Mouse (Mus musculus): ENCODE data around the gene Skap2. TPM values are rescaled to one million over a fixed set of nuclear protein-coding genes. Genes with fewer than 3 reads are reported as not detected.

The Skap2 gene
- polyA plus RNA-seq (2011; ENCODE audit: insufficient read length, low read depth, missing spikeins), result 57.3 and 59.1 TPM in 2 replicates

- no peak for TF ChIP-seq CTCF (IDR thresholded peaks at IDR 0.05; ENCODE audit: borderline replicate concordance, insufficient read depth, low read length)
- TF ChIP-seq POLR2A (IDR thresholded peaks at IDR 0.05; ENCODE audit: low read depth, low read length), result peak; percentile 82
- Histone ChIP-seq H3K4me3 (ENCODE audit: insufficient read depth, low read length) (peak within 1 kb of the TSS; percentile 61), H3K4me1 (ENCODE audit: control insufficient read depth, insufficient read depth, low read length) (no peaks in the 10 kb centered on the region), H3K27ac (ENCODE audit: insufficient read depth, low read length) (peak within 1 kb of the TSS; percentile 67)
Observed at GRCm38 (mm10) chr6:52012409-52013244, at the start of gene Skap2. Skap2 (minus strand) TSS chr6:52012549.

- Histone ChIP-seq H3K27ac (ENCODE audit: insufficient read depth, low read length) (no peak overlapping the region), H3K4me3 (ENCODE audit: insufficient read depth, low read length) (no peak overlapping the region), H3K4me1 (ENCODE audit: control insufficient read depth, insufficient read depth, low read length) (no peaks in the 10 kb centered on the region)
- TF ChIP-seq CTCF (IDR thresholded peaks at IDR 0.05; ENCODE audit: borderline replicate concordance, insufficient read depth, low read length), result no peak
Observed at GRCm38 (mm10) chr6:52058899-52059448, 46.6 kb upstream of the Skap2 start.

GRCm38 (mm10) chr6:52058120-52058519 is 45.8 kb upstream of the Skap2 start:
- Histone ChIP-seq H3K4me1 (ENCODE audit: control insufficient read depth, insufficient read depth, low read length) (no peaks in the 10 kb centered on the region), H3K4me3 (ENCODE audit: insufficient read depth, low read length) (no peak overlapping the region), H3K27ac (ENCODE audit: insufficient read depth, low read length) (no peak overlapping the region)
- TF ChIP-seq POLR2A (IDR thresholded peaks at IDR 0.05; ENCODE audit: low read depth, low read length) (no peak), CTCF (IDR thresholded peaks at IDR 0.05; ENCODE audit: borderline replicate concordance, insufficient read depth, low read length) (no peak)

GRCm38 (mm10) chr6:52053567-52054561 is 41.5 kb upstream of the Skap2 start:
- TF ChIP-seq CTCF (IDR thresholded peaks at IDR 0.05; ENCODE audit: borderline replicate concordance, insufficient read depth, low read length) (no peak), POLR2A (IDR thresholded peaks at IDR 0.05; ENCODE audit: low read depth, low read length) (no peak)
- no peak overlapping the region for H3K27ac ChIP-seq (ENCODE audit: insufficient read depth, low read length)

GRCm38 (mm10) chr6:52050062-52050461 is 37.7 kb upstream of the Skap2 start:
- TF ChIP-seq CTCF (IDR thresholded peaks at IDR 0.05; ENCODE audit: borderline replicate concordance, insufficient read depth, low read length) (no peak), POLR2A (IDR thresholded peaks at IDR 0.05; ENCODE audit: low read depth, low read length) (no peak)
- Histone ChIP-seq H3K4me3 (ENCODE audit: insufficient read depth, low read length) (no peak overlapping the region), H3K4me1 (ENCODE audit: control insufficient read depth, insufficient read depth, low read length) (no peaks in the 10 kb centered on the region), H3K27ac (ENCODE audit: insufficient read depth, low read length) (no peak overlapping the region)

More at GRCm38 (mm10) chr6:52053567-52054561, 41.5 kb upstream of the Skap2 start:
- Histone ChIP-seq H3K4me3 (ENCODE audit: insufficient read depth, low read length) (no peak overlapping the region), H3K4me1 (ENCODE audit: control insufficient read depth, insufficient read depth, low read length) (no peaks in the 10 kb centered on the region)

GRCm38 (mm10) chr6:52045517-52045916 is 33.2 kb upstream of the Skap2 start:
- Histone ChIP-seq H3K4me1 (ENCODE audit: control insufficient read depth, insufficient read depth, low read length) (no peaks in the 10 kb centered on the region), H3K4me3 (ENCODE audit: insufficient read depth, low read length) (no peak overlapping the region), H3K27ac (ENCODE audit: insufficient read depth, low read length) (no peak overlapping the region)
- TF ChIP-seq CTCF (IDR thresholded peaks at IDR 0.05; ENCODE audit: borderline replicate concordance, insufficient read depth, low read length) (no peak), POLR2A (IDR thresholded peaks at IDR 0.05; ENCODE audit: low read depth, low read length) (no peak)

- H3K4me1 ChIP-seq (ENCODE audit: control insufficient read depth, insufficient read depth, low read length), result no peaks in the 10 kb centered on the region
- H3K27ac ChIP-seq (ENCODE audit: insufficient read depth, low read length), result no peak overlapping the region
- no peak overlapping the region for H3K4me3 ChIP-seq (ENCODE audit: insufficient read depth, low read length)
- TF ChIP-seq POLR2A (IDR thresholded peaks at IDR 0.05; ENCODE audit: low read depth, low read length), result no peak
- no peak for TF ChIP-seq CTCF (IDR thresholded peaks at IDR 0.05; ENCODE audit: borderline replicate concordance, insufficient read depth, low read length)
Observed at GRCm38 (mm10) chr6:52036077-52036476, 23.7 kb upstream of the Skap2 start.

GRCm38 (mm10) chr6:52031181-52031580 is 18.8 kb upstream of the Skap2 start:
- H3K4me3 ChIP-seq (ENCODE audit: insufficient read depth, low read length), result no peak overlapping the region
- H3K27ac ChIP-seq (ENCODE audit: insufficient read depth, low read length), result no peak overlapping the region
- H3K4me1 ChIP-seq (ENCODE audit: control insufficient read depth, insufficient read depth, low read length), result no peaks in the 10 kb centered on the region
- TF ChIP-seq CTCF (IDR thresholded peaks at IDR 0.05; ENCODE audit: borderline replicate concordance, insufficient read depth, low read length) (no peak), POLR2A (IDR thresholded peaks at IDR 0.05; ENCODE audit: low read depth, low read length) (no peak)

GRCm38 (mm10) chr6:52028131-52028530 is 15.8 kb upstream of the Skap2 start:
- Histone ChIP-seq H3K27ac (ENCODE audit: insufficient read depth, low read length) (no peak overlapping the region), H3K4me3 (ENCODE audit: insufficient read depth, low read length) (no peak overlapping the region), H3K4me1 (ENCODE audit: control insufficient read depth, insufficient read depth, low read length) (no peaks in the 10 kb centered on the region)
- TF ChIP-seq POLR2A (IDR thresholded peaks at IDR 0.05; ENCODE audit: low read depth, low read length) (no peak), CTCF (IDR thresholded peaks at IDR 0.05; ENCODE audit: borderline replicate concordance, insufficient read depth, low read length) (no peak)

Measured in embryonic fibroblast, embryonic 13.5 days (primary cell).